Mouse (Mus musculus) olfactory bulb, adult 2 months (tissue): Measurements from ENCODE around the gene Lipc.

Source experiments
- CTCF ChIP-seq: fragments of 200-500 bp; IDR thresholded peaks from 2 replicates; pipeline ENCODE4 v1.5.1; 2012; ENCODE audit warnings: low read depth, mild to moderate bottlenecking, low read length, moderate library complexity; ENCODE audit not compliant: insufficient read depth
- POLR2A ChIP-seq: fragments of 200-500 bp; IDR thresholded peaks from 2 replicates; pipeline ENCODE4 v1.6.1; 2012; ENCODE audit warnings: mild to moderate bottlenecking, low read depth, low read length, moderate library complexity; ENCODE audit not compliant: insufficient read depth

- TF ChIP-seq CTCF (no peak), POLR2A (no peak)
Observed at GRCm38 (mm10) chr9:70965999-70966994, 14.3 kb upstream of the Lipc start.
